Mouse (Mus musculus) MEL (cell line): ENCODE measurements around the gene Epha2.

Experiments used
- E2F4 ChIP-seq: IDR thresholded peaks from 2 replicates; pipeline ENCODE4 v1.6.1; 2011; ENCODE audit warnings: low read depth, low read length, improper control_type of control experiment, borderline replicate concordance
- GATA1 ChIP-seq: IDR thresholded peaks from 2 replicates; pipeline ENCODE4 v1.6.1; 2011; ENCODE audit warnings: low read depth, low read length, improper control_type of control experiment
- KAT2A ChIP-seq: conservative IDR thresholded peaks from 2 replicates; pipeline ENCODE4 v1.6.1; 2012; ENCODE audit warnings: low read depth, low read length, improper control_type of control experiment, inconsistent platforms
- MAFK ChIP-seq: IDR thresholded peaks from 2 replicates; pipeline ENCODE4 v1.6.1; 2011; ENCODE audit warnings: low read depth, mild to moderate bottlenecking, low read length, improper control_type of control experiment, borderline replicate concordance
- POLR2A ChIP-seq, 2 experiments: IDR thresholded peaks; 2 replicates each; pipeline ENCODE4 v1.6.1; 2011 to 2012; ENCODE audit warnings: low read length in 2 of 2, mild to moderate bottlenecking in 2 of 2, control low read depth in 1 of 2, improper control_type of control experiment in 1 of 2, low read depth in 1 of 2, moderate library complexity in 1 of 2; ENCODE audit not compliant: control insufficient read depth in 1 of 2, insufficient read depth in 1 of 2, poor library complexity in 1 of 2
- SMC3 ChIP-seq: IDR thresholded peaks from 2 replicates; pipeline ENCODE4 v1.6.1; 2011; ENCODE audit warnings: low read depth, low read length, improper control_type of control experiment
- USF1 ChIP-seq: IDR thresholded peaks from 2 replicates; pipeline ENCODE4 v1.6.1; 2014; ENCODE audit warnings: low read depth, mild to moderate bottlenecking, inconsistent platforms, low read length, improper control_type of control experiment, moderate library complexity
- ZC3H11A ChIP-seq: IDR thresholded peaks from 2 replicates; pipeline ENCODE4 v1.6.1; 2012; ENCODE audit warnings: low read depth, mild to moderate bottlenecking, inconsistent platforms, low read length, improper control_type of control experiment

- TF ChIP-seq SMC3 (no peak), POLR2A (IDR thresholded peaks at IDR 0.05; ENCODE audit: control insufficient read depth in 1 of 2, insufficient read depth in 1 of 2, low read depth in 1 of 2, low read length in 2 of 2, poor library complexity in 1 of 2) (no peak), USF1 (no peak), KAT2A (no peak), MAFK (no peak), E2F4 (no peak), ZC3H11A (no peak), GATA1 (peak; percentile 21; the same call in 1 of the 2 replicates)
Observed at GRCm38 (mm10) chr4:141287518-141288004, 13.5 kb upstream of the Epha2 start.
